30 mouse cellular contexts compared by ENCODE assay signal in genomic region chr16:36289140-36289539, GRCm38 (mm10). TPM values are rescaled to one million over a fixed set of nuclear protein-coding genes. Genes with fewer than 3 reads are reported as not detected.
DNase-seq lines count a peak whose midpoint lies in the region; ATAC-seq lines count a peak whose summit lies in the region.
"Had no signal": no experiment of that assay in that cellular context is flagged by ENCODE, and none has a peak within 500 bp of the region (broad histone marks: within the 10 kb centered on the region; RNA-seq: fewer than 3 reads in every experiment).

No protein-coding gene starts in this region.

- no peak for ATAC-seq in liver, embryonic 16.5 days (ENCODE audit: low read depth)
- no peak for ATAC-seq in liver, embryonic 12.5 days
- peak; percentile 69 for ATAC-seq in megakaryocyte, adult 5-6 weeks (ENCODE audit: poor library complexity, severe bottlenecking)
- ATAC-seq: activated CD4-positive, CD25-positive, alpha-beta regulatory T cell, adult 4 months; CD4-positive, CD25-positive, alpha-beta regulatory T cell, adult 4 months; forebrain, embryonic 14.5 days; forebrain, embryonic 16.5 days; Patski had no signal

- no peaks in the 10 kb centered on the region for H3K9me3 ChIP-seq in liver, embryonic 16.5 days (replicated peaks; ENCODE audit: control insufficient read depth, low read length)
- H3K9me3 ChIP-seq in liver, embryonic 12.5 days (replicated peaks) = no peaks in the 10 kb centered on the region
- H3K9me3 ChIP-seq: embryonic facial prominence, embryonic 13.5 days; embryonic facial prominence, embryonic 15.5 days; forebrain, embryonic 10.5 days; forebrain, embryonic 12.5 days; G1E had no signal

- 46% methylated on average over 4 of the region's 4 CpGs for WGBS in liver, embryonic 16.5 days (ENCODE audit: insufficient replicate concordance)
- WGBS in liver, embryonic 12.5 days (ENCODE audit: insufficient replicate concordance) = 49% methylated on average over 4 of the region's 4 CpGs

- no peak overlapping the region for H3K9ac ChIP-seq in liver, embryonic 16.5 days (ENCODE audit: low read depth, low read length)
- no peak overlapping the region for H3K9ac ChIP-seq in liver, embryonic 12.5 days
- H3K9ac ChIP-seq: embryonic facial prominence, embryonic 13.5 days; embryonic facial prominence, embryonic 15.5 days; forebrain, embryonic 12.5 days had no signal

- H3K4me1 ChIP-seq in liver, embryonic 16.5 days (ENCODE audit: control insufficient read depth, low read depth, low read length) = no peaks in the 10 kb centered on the region
- H3K4me1 ChIP-seq in liver, embryonic 12.5 days = no peaks in the 10 kb centered on the region
- H3K4me1 ChIP-seq: embryonic facial prominence, embryonic 13.5 days; embryonic facial prominence, embryonic 15.5 days; forebrain, embryonic 10.5 days; forebrain, embryonic 12.5 days had no signal

- H3K27ac ChIP-seq in liver, embryonic 16.5 days (ENCODE audit: low read length) = peak overlapping the region; percentile 44
- no peak overlapping the region for H3K27ac ChIP-seq in liver, embryonic 12.5 days
- H3K27ac ChIP-seq: embryonic facial prominence, embryonic 13.5 days; embryonic facial prominence, embryonic 15.5 days; forebrain, embryonic 10.5 days; forebrain, embryonic 12.5 days had no signal

- peak; percentile 56 for DNase-seq in 416B (ENCODE audit: low read depth)
- no peak for DNase-seq in lung, postnatal 14 days
- DNase-seq: adrenal gland, adult 8-10 months; adrenal gland, postnatal 14 days; adrenal gland, postnatal 36 days; B cell, adult 2 months; cerebellum, adult 11-12 months; cerebellum, adult 2 months; cerebellum, adult 9-10 months; cerebellum, postnatal 10 days; cerebellum, postnatal 25 days; embryo, embryonic 11 days had no signal

- H3K4me2 ChIP-seq in liver, embryonic 16.5 days (ENCODE audit: low read depth, low read length) = no peak overlapping the region
- no peak overlapping the region for H3K4me2 ChIP-seq in liver, embryonic 12.5 days
- H3K4me2 ChIP-seq: embryonic facial prominence, embryonic 13.5 days; embryonic facial prominence, embryonic 15.5 days; forebrain, embryonic 12.5 days had no signal

- H3K27me3 ChIP-seq in liver, embryonic 16.5 days (ENCODE audit: control insufficient read depth, insufficient read depth, low read depth, low read length) = no peaks in the 10 kb centered on the region
- H3K27me3 ChIP-seq in liver, embryonic 12.5 days (replicated peaks) = no peaks in the 10 kb centered on the region
- H3K27me3 ChIP-seq: CH12.LX; embryonic facial prominence, embryonic 13.5 days; embryonic facial prominence, embryonic 15.5 days; forebrain, embryonic 12.5 days; Patski had no signal

- no peaks in the 10 kb centered on the region for H3K36me3 ChIP-seq in liver, embryonic 16.5 days (ENCODE audit: control insufficient read depth, insufficient read depth)
- no peaks in the 10 kb centered on the region for H3K36me3 ChIP-seq in liver, embryonic 12.5 days
- H3K36me3 ChIP-seq: embryonic facial prominence, embryonic 13.5 days; embryonic facial prominence, embryonic 15.5 days; forebrain, embryonic 10.5 days; forebrain, embryonic 12.5 days; G1E had no signal

- no peak overlapping the region for H3K4me3 ChIP-seq in liver, embryonic 16.5 days (ENCODE audit: low read depth, low read length)
- no peak overlapping the region for H3K4me3 ChIP-seq in liver, embryonic 12.5 days
- H3K4me3 ChIP-seq: embryonic facial prominence, embryonic 13.5 days; embryonic facial prominence, embryonic 15.5 days; erythroblast, embryonic 14.5 days; forebrain, embryonic 10.5 days; forebrain, embryonic 12.5 days had no signal

RNA-seq across cellular contexts. Expression of gene Stfa1, which starts 12.4 kb away (rescaled TPM):
- 657 and 688 TPM in 2 replicates for polyA plus RNA-seq in liver, embryonic 16.5 days (2015; fragmentation: Nextera tagmentation; extraction: Ambion mirVana)
- 80.5 and 92.3 TPM in 2 replicates for polyA plus RNA-seq in liver, embryonic 12.5 days (2016; fragmentation: Nextera tagmentation; extraction: Ambion mirVana)
- total RNA-seq in megakaryocyte, adult 5-6 weeks (2015) = 15.0 and 16.9 TPM in 2 replicates
- total RNA-seq in megakaryocyte, adult 5-6 weeks (2017) = 6.9 and 10.9 TPM in 2 replicates
- total RNA-seq: adrenal gland, adult 18-20 months; adrenal gland, adult 8-10 months; adrenal gland, postnatal 14 days; adrenal gland, postnatal 36 days; G1E had no signal
- polyA plus RNA-seq: activated CD4-positive, CD25-positive, alpha-beta regulatory T cell, adult 4 months; CD4-positive, CD25-positive, alpha-beta regulatory T cell, adult 4 months; cerebellum, adult 2 months; erythroblast, embryonic 14.5 days; G1E; Patski had no signal

RNA-seq across cellular contexts. Expression of gene BC117090, which starts 45.0 kb away (rescaled TPM):
- polyA plus RNA-seq in liver, embryonic 16.5 days (2015; fragmentation: Nextera tagmentation; extraction: Ambion mirVana) = 3.6 and 3.7 TPM in 2 replicates
- polyA plus RNA-seq in liver, embryonic 12.5 days (2016; fragmentation: Nextera tagmentation; extraction: Ambion mirVana) = not detected in 2 replicates
- 0.78 TPM in 1 of 2 replicates, not detected in the other for total RNA-seq in megakaryocyte, adult 5-6 weeks (2015)
- total RNA-seq in megakaryocyte, adult 5-6 weeks (2017) = not detected in 2 replicates
- total RNA-seq: adrenal gland, adult 18-20 months; adrenal gland, adult 8-10 months; adrenal gland, postnatal 14 days; adrenal gland, postnatal 36 days; CH12.LX; common myeloid progenitor, adult 5-6 weeks; G1E had no signal
- polyA plus RNA-seq: activated CD4-positive, CD25-positive, alpha-beta regulatory T cell, adult 4 months; CD4-positive, CD25-positive, alpha-beta regulatory T cell, adult 4 months; cerebellum, adult 2 months; embryonic facial prominence, embryonic 11.5 days; embryonic facial prominence, embryonic 13.5 days; erythroblast, embryonic 14.5 days; forebrain, embryonic 10.5 days; forebrain, embryonic 12.5 days; forebrain, embryonic 14.5 days; forebrain, embryonic 16.5 days; G1E; Patski had no signal
